Mouse (Mus musculus): ENCODE measurements around the gene Gripap1. TPM values are rescaled to one million over a fixed set of nuclear protein-coding genes. Genes with fewer than 3 reads are reported as not detected.
"Not testable (repeated sequence)": the region's sequence is repeated elsewhere in the genome, so short reads cannot be mapped to it uniquely, and the experiment has no call there.

Gripap1 gene
- 10 to 100 TPM; 79.5 to 84.6 TPM for total RNA-seq (2021)

- intact Hi-C loops (cut with DNase I) = no loop called here
- DNase-seq (ENCODE audit: extremely low spot score in 1 of 2, low spot score in 2 of 2) = peak; percentile 63 to 85
Measured at GRCm38 (mm10) chrX:7789542-7790136, at the start of gene Gripap1. Gene Gripap1 (plus strand): TSS chrX:7789765.

- no peak for DNase-seq (ENCODE audit: extremely low spot score in 1 of 2, low spot score in 2 of 2)
- intact Hi-C loops (cut with DNase I) = no loop called here
Measured at GRCm38 (mm10) chrX:7740082-7740819, 49.3 kb upstream of the Gripap1 start.

GRCm38 (mm10) chrX:7741103-7741502 lies 48.5 kb upstream of the Gripap1 start:
- intact Hi-C loops (cut with DNase I) = no loop called here
- DNase-seq (ENCODE audit: extremely low spot score in 1 of 2, low spot score in 2 of 2) = no peak

DNA sequence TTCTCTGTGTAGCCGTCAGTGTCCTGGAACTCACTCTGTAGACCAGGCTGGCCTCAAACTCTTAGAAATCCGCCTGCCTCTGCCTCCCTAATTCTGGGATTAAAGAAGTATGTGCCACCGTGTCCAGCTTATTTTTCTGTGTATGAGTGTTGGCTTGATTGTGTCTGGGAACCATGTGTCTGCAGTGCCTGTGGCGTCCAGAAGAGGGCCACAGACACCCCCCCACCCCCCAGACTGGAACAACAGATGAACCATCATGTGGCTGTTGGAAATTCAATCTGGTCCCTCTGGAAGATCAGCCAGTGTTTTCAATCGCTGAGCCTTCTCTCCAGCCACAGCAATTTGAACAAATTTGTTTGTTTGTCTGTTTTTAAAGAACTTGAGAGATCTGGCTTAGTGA lies 46.1 kb upstream of the Gripap1 start:
- DNase-seq (ENCODE audit: extremely low spot score in 1 of 2, low spot score in 2 of 2) = no peak
- intact Hi-C loops (cut with DNase I) = no loop called here

- intact Hi-C loops (cut with DNase I) = no loop called here
- DNase-seq (ENCODE audit: extremely low spot score in 1 of 2, low spot score in 2 of 2) = no peak
Measured at GRCm38 (mm10) chrX:7744940-7745339, 44.6 kb upstream of the Gripap1 start.

DNA sequence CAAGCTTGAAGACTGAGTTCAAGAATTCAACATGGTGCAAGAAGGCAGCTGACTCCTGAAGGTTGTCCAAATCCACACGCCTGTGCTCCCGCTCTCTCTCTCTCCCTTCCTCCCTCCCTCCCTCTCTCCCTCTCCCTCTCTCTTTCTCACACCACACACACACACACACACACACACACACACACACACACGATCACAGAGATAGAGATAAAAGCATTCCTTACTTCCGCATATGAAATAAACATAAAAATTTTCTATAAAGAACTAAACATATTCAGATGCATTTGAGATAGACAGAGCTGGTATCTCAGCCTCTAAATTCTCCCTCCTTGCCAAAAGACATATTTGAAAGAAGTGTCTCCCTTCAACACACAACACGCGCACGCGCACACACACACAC lies 44.1 kb upstream of the Gripap1 start:
- no peak for DNase-seq (ENCODE audit: extremely low spot score in 1 of 2, low spot score in 2 of 2)
- intact Hi-C loops (cut with DNase I) = no loop called here

DNA sequence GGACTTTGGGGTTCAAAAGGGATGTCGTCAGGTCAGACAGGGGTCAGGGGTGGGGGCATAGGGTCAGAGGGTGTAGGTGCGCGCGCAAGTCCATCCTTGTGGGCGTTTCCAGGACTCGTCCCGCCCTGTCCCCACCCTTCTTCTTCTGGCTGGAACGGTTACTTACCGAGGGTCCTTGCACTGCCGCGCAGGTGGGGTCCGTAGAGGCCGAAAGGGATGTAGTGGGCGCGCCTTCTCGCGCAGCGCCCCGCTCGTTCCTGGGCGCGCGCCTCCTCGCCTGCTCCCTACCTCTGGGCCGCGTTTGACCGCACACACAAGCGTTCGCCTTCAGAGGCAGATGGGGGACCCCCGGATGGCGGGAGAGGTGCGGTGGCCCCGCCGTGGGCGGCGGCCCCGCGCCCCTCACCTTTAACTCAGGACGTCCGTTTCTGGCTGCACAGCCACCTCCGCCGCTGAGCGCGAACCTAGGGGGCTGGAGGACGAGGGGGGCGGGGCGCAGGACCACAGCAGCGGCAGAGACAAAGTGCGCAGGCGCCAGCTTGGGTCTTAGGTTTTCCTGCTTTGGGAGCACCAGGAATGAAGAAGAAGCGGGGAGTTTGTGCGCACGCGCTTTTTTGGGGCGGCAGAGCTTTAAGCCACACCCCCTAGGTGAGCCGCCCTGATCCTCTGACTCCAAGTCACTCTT lies 39.0 kb upstream of the Gripap1 start, which contains the start of gene Ccdc120:
Gene Ccdc120 (minus strand): TSS at position 474 of the 685 bp plus-strand sequence.
- intact Hi-C loops (cut with DNase I) = no loop called here
- peak; percentile 64 to 80 for DNase-seq (ENCODE audit: extremely low spot score in 1 of 2, low spot score in 2 of 2)

DNA sequence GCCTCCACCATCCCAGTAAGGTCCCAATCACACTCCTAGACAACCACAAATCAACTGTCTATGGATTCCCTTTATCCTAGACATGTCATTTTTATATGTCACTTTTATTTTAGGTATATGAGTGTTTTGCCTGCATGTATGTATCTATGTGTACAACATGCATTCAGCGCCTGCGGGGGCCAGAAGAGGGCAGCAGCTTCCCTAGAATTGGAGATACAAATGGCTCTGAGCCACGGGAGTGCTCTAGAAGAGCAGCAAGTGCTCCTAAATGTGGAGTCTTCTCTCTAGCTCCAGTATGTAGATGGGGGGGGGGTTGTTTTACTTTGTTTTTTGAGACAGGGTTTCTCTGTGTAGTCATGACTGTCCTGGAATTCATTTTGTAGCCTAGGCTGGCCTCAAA lies 35.9 kb upstream of the Gripap1 start:
- DNase-seq (ENCODE audit: extremely low spot score in 1 of 2, low spot score in 2 of 2); intact Hi-C loops (cut with DNase I): not testable (repeated sequence)

DNA sequence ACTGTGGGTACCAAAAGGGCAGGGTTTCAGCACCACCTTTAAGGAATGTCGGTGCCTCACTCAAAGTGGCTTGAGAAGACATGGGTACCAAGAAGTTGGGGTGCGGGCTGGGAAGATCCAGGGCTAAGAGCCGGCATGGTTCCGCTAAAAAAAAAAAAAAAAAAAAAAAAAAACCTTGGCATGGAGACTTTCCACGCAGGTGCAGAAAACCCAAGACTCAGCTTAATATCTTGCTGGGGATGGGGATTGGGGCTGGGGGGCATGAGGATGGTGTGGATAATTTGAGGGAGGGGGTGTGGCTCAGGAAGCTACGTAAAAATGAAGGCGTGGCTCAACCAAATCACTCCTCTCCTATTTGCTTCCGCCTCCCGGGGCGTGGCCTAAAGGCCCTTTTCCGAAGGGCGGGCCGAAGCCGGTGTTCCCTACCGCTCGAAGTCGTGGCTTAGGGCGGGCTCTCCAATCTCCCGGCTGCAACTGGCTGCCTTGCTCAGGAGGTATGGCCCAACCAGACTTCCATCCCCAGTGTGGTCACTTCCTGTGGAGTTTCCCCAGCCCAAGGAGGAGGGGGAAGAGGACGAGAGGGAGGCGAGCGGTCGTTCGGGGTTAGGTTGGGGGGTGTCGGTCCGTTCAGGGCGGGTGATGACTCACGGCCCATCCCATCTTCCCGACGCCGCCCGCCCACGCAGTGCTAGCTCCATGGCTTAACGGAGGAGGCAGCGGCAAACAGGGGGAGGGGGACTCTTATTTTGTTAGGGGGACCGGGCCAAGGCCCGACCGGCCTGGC lies 27.2 kb upstream of the Gripap1 start, which contains the start of gene Tfe3:
Gene Tfe3 (plus strand): TSS at position 424 of the 784 bp plus-strand sequence.
- intact Hi-C loops (cut with DNase I) = no loop called here
- peak; percentile 88 to 96 for DNase-seq (ENCODE audit: extremely low spot score in 1 of 2, low spot score in 2 of 2)

GRCm38 (mm10) chrX:7762921-7763197 lies 26.7 kb upstream of the Gripap1 start:
- intact Hi-C loops (cut with DNase I) = no loop called here
- no peak for DNase-seq (ENCODE audit: extremely low spot score in 1 of 2, low spot score in 2 of 2)

DNA sequence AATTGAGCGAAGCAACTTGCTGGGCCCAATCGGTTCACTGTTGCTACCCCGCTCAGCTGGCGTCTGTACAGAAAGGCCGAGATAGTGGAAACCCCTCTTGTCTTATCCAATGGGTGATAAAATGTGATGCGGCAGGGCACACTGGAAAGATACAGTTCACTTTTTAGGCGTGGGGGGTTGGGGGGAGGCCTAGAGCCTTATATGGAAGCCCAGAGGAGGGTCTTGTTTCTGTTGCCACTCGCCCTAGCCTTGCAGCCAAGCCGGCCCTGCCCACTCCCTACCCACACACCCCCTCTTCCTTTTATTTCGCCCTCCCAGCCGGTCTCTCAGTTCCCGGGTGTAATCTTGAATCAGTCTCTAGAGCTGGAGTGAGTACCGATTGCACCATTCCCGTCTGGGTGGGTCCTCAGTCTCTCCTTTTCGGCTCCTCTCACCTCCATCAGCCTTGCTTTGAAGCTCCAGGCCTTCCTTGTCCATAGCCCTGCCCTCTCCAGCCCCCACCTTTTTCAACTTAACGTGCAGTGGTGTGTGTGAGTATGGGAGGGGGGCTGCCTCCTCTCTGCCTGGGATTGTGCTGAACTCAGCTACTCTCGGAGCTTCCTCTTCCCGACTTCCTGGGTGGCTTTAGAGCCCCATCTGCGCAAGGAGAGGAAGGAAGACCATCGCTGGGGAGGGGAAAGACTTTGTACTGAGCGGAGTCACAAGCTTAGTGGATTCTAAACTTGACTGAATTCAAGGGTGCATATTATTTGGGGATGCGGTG lies 25.8 kb upstream of the Gripap1 start:
- peak; percentile 34 to 41 for DNase-seq (ENCODE audit: extremely low spot score in 1 of 2, low spot score in 2 of 2)
- intact Hi-C loops (cut with DNase I) = no loop called here

GRCm38 (mm10) chrX:7764657-7765280 lies 24.8 kb upstream of the Gripap1 start:
- DNase-seq (ENCODE audit: extremely low spot score in 1 of 2, low spot score in 2 of 2) = no peak
- intact Hi-C loops (cut with DNase I) = no loop called here

GRCm38 (mm10) chrX:7765281-7765670 lies 24.3 kb upstream of the Gripap1 start:
- DNase-seq (ENCODE audit: extremely low spot score in 1 of 2, low spot score in 2 of 2) = no peak
- intact Hi-C loops (cut with DNase I) = no loop called here

- intact Hi-C loops (cut with DNase I) = no loop called here
- peak in 1 of 2 experiments; percentile 48 for DNase-seq (ENCODE audit: extremely low spot score in 1 of 2, low spot score in 2 of 2)
Measured at GRCm38 (mm10) chrX:7765764-7766163, 23.8 kb upstream of the Gripap1 start.

DNA sequence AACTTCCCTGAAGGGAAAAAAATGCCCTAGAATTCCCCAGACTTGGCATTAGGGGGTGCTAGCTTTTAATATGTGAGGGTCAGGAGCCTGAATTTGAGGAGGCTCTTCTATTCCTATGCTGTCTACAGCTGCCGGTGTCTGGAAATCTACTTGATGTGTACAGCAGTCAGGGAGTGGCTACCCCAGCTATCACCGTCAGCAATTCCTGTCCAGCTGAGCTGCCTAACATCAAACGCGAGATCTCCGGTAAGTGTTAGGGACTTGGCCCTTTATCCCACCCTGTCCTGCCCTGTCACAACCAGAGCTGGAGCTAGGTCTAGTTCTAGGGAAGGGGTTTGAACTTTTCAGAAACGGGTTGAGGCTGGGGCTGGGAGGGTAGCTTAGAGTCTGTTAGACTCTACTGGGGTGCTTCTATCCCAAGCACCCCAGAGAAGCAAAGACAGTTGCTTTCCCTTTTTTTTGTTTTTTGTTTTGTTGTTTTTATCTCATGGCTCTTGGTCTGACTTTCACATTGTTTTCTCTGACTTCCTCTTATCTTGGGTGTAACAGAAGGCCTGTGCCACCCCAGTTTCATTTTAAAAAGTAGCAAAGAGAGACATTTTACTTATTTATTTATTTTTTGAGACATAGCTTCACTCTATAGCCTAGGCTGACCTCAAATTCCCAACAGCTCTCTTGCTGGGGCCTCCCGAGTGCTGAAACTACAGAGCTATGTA lies 20.1 kb upstream of the Gripap1 start:
- DNase-seq (ENCODE audit: extremely low spot score in 1 of 2, low spot score in 2 of 2) = no peak
- intact Hi-C loops (cut with DNase I) = no loop called here

- intact Hi-C loops (cut with DNase I) = no loop called here
- DNase-seq (ENCODE audit: extremely low spot score in 1 of 2, low spot score in 2 of 2) = no peak
Measured at GRCm38 (mm10) chrX:7772766-7773165, 16.8 kb upstream of the Gripap1 start.

- intact Hi-C loops (cut with DNase I) = no loop called here
- DNase-seq (ENCODE audit: extremely low spot score in 1 of 2, low spot score in 2 of 2) = no peak
Measured at GRCm38 (mm10) chrX:7775501-7776205, 13.9 kb upstream of the Gripap1 start.
